Mouse (Mus musculus) small intestine, adult 2 months (tissue): ENCODE results near the gene Nxph3.

ENCODE experiments used
- CTCF ChIP-seq: fragments of 200-500 bp; IDR thresholded peaks from 2 replicates; pipeline ENCODE4 v1.5.1; 2012; ENCODE audit warnings: low read depth, mild to moderate bottlenecking, control low read depth, inconsistent platforms, low read length, moderate library complexity, mixed read lengths; ENCODE audit not compliant: insufficient replicate concordance, insufficient read length; ENCODE audit errors: extremely low read depth
- POLR2A ChIP-seq: fragments of 200-500 bp; IDR thresholded peaks from 2 replicates; pipeline ENCODE4 v1.6.1; 2012; ENCODE audit warnings: low read depth, mild to moderate bottlenecking, control low read depth, inconsistent platforms, low read length, moderate library complexity

DNA sequence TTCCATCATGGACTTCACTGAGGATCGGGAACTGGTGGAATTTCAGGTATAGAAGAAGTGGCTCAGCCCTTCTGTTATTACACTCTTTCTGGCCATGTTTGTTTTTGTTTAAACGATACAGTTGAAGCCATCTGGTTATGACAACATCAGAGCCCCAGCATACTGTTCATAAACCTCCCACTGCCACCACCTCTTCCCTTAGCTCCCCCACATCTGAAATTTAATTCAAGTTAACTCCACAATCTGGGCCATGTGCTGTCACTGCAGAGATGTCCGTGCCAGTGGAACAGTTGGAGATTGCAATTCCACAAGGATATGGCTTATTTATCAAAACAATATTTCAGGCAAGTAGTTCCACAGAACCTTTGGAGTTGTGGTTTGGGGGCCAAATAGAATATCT is 20.0 kb downstream of the Nxph3 start:
- no peak for TF ChIP-seq CTCF
- no peak for TF ChIP-seq POLR2A
